10 mouse cellular contexts compared by ENCODE assay signal in genomic region chr14:32472996-32473395, GRCm38 (mm10). TPM values are rescaled to one million over a fixed set of nuclear protein-coding genes. Genes with fewer than 3 reads are reported as not detected.
DNase-seq lines count a peak whose midpoint lies in the region; ATAC-seq and TF ChIP-seq lines count a peak whose summit lies in the region.
"Had no signal": no experiment of that assay in that cellular context is flagged by ENCODE, and none has a peak within 500 bp of the region (broad histone marks: within the 10 kb centered on the region; RNA-seq: fewer than 3 reads in every experiment).

No protein-coding gene starts in this region.

- no peak overlapping the region for H3K4me3 ChIP-seq in bone marrow, adult 2 months (replicated peaks; ENCODE audit: control insufficient read depth, low read depth, low read length)
- no peak overlapping the region for H3K4me3 ChIP-seq in forebrain, embryonic 10.5 days
- no peak overlapping the region for H3K4me3 ChIP-seq in neural tube, embryonic 12.5 days
- H3K4me3 ChIP-seq: embryonic facial prominence, embryonic 13.5 days had no signal

- no peak overlapping the region for H3K4me2 ChIP-seq in neural tube, embryonic 12.5 days (replicated peaks)
- H3K4me2 ChIP-seq: embryonic facial prominence, embryonic 13.5 days had no signal

- 9% methylated on average over 4 of the region's 4 CpGs for WGBS in bone marrow, adult 2 months
- WGBS in forebrain, embryonic 10.5 days: 11% methylated on average over 4 of the region's 4 CpGs
- WGBS in neural tube, embryonic 12.5 days: 12% methylated on average over 4 of the region's 4 CpGs

- intact Hi-C loops in left cerebral cortex, postnatal 36 days (cut with DNase I): loop anchor here (5.0 kb wide), 1 partner anchor 161 kb away; no protein-coding TSS in a partner anchor

- H3K4me1 ChIP-seq in bone marrow, adult 2 months (ENCODE audit: control insufficient read depth, insufficient read depth, low read length): no peaks in the 10 kb centered on the region
- H3K4me1 ChIP-seq in forebrain, embryonic 10.5 days: no peaks in the 10 kb centered on the region
- 0 out of 2 replicates have a peak, but pooled peaks cover 7% of the 10 kb centered on the region for H3K4me1 ChIP-seq in neural tube, embryonic 12.5 days
- H3K4me1 ChIP-seq: embryonic facial prominence, embryonic 13.5 days had no signal

- peak; percentile 50; the same call in 1 of the 2 replicates for ATAC-seq in neural tube, embryonic 12.5 days (ENCODE audit: low FRiP score, low read depth)
- no peak for ATAC-seq in monocyte, adult 5-6 weeks (replicated peaks; ENCODE audit: insufficient number of reproducible peaks, low FRiP score, low TSS enrichment, poor library complexity, severe bottlenecking)

- peak; percentile 53; the same call in 1 of the 2 replicates for TF ChIP-seq CTCF in bone marrow, adult 2 months (IDR thresholded peaks at IDR 0.05; ENCODE audit: control insufficient read depth, insufficient read depth, low read length)

- H3K36me3 ChIP-seq in forebrain, embryonic 10.5 days (replicated peaks): no peaks in the 10 kb centered on the region
- H3K36me3 ChIP-seq in neural tube, embryonic 12.5 days: no peaks in the 10 kb centered on the region
- H3K36me3 ChIP-seq: embryonic facial prominence, embryonic 13.5 days had no signal

- DNase-seq in ovary, postnatal 36 days (ENCODE audit: low spot score): peak; percentile 29
- no peak for DNase-seq in ovary, postnatal 10 days (ENCODE audit: low spot score)
- DNase-seq in forebrain, embryonic 10.5 days (ENCODE audit: extremely low spot score, low spot score): peak; percentile 33
- peak; percentile 47 for DNase-seq in induced T-regulatory cell, adult 2 months (ENCODE audit: low read depth)
- peak; percentile 42 to 59 for DNase-seq in left cerebral cortex, postnatal 36 days (ENCODE audit: low spot score in 2 of 2)

- no peaks in the 10 kb centered on the region for H3K9me3 ChIP-seq in forebrain, embryonic 10.5 days
- no peaks in the 10 kb centered on the region for H3K9me3 ChIP-seq in neural tube, embryonic 12.5 days
- H3K9me3 ChIP-seq: embryonic facial prominence, embryonic 13.5 days had no signal

- no peak overlapping the region for H3K27ac ChIP-seq in bone marrow, adult 2 months (ENCODE audit: control insufficient read depth, insufficient read depth, low read depth, low read length, poor library complexity)
- H3K27ac ChIP-seq in forebrain, embryonic 10.5 days: no peak overlapping the region
- no peak overlapping the region for H3K27ac ChIP-seq in neural tube, embryonic 12.5 days
- H3K27ac ChIP-seq: embryonic facial prominence, embryonic 13.5 days had no signal

- H3K27me3 ChIP-seq in forebrain, embryonic 10.5 days (ENCODE audit: poor library complexity, severe bottlenecking): peaks cover 10% of the 10 kb centered on the region
- 0 out of 2 replicates have a peak, but pooled peaks cover 7% of the 10 kb centered on the region for H3K27me3 ChIP-seq in neural tube, embryonic 12.5 days (replicated peaks)

- no peak overlapping the region for H3K9ac ChIP-seq in neural tube, embryonic 12.5 days
- H3K9ac ChIP-seq: embryonic facial prominence, embryonic 13.5 days had no signal

- no peak for TF ChIP-seq POLR2A in bone marrow, adult 2 months (IDR thresholded peaks at IDR 0.05; ENCODE audit: borderline replicate concordance, control insufficient read depth, low read depth, low read length)

RNA-seq across cellular contexts. Expression of gene Chat, which starts 7.2 kb away (rescaled TPM):
- not detected in 2 replicates for polyA plus RNA-seq in bone marrow, adult 2 months (2011; ENCODE audit: insufficient read depth, insufficient read length, low replicate concordance, missing spikeins)
- polyA plus RNA-seq in forebrain, embryonic 10.5 days (2016; fragmentation: Nextera tagmentation; extraction: Ambion mirVana): not detected in 2 replicates
- 1 to 10 TPM in 1 of 2 experiments, under 1 TPM in 1; 0.81 to 2.3 TPM for total RNA-seq in left cerebral cortex, postnatal 36 days (2021)
- polyA plus RNA-seq in neural tube, embryonic 12.5 days (2016; fragmentation: Nextera tagmentation; extraction: Ambion mirVana): 4.4 and 5.6 TPM in 2 replicates
- total RNA-seq in monocyte, adult 5-6 weeks (2017): not detected in 3 replicates
- total RNA-seq: neutrophil, adult 5-6 weeks had no signal

RNA-seq across cellular contexts. Expression of gene Slc18a3, which starts 8.3 kb away (rescaled TPM):
- not detected in 2 replicates for polyA plus RNA-seq in bone marrow, adult 2 months (2011; ENCODE audit: insufficient read depth, insufficient read length, low replicate concordance, missing spikeins)
- polyA plus RNA-seq in forebrain, embryonic 10.5 days (2016; fragmentation: Nextera tagmentation; extraction: Ambion mirVana): 0.09 and 0.10 TPM in 2 replicates
- 1 to 10 TPM; 1.1 to 1.8 TPM for total RNA-seq in left cerebral cortex, postnatal 36 days (2021)
- 30.0 and 33.1 TPM in 2 replicates for polyA plus RNA-seq in neural tube, embryonic 12.5 days (2016; fragmentation: Nextera tagmentation; extraction: Ambion mirVana)
- not detected in 3 replicates for total RNA-seq in monocyte, adult 5-6 weeks (2017)
- total RNA-seq: neutrophil, adult 5-6 weeks had no signal

RNA-seq across cellular contexts. Expression of gene Ercc6, which starts 40.3 kb away (rescaled TPM):
- polyA plus RNA-seq in bone marrow, adult 2 months (2011; ENCODE audit: insufficient read depth, insufficient read length, low replicate concordance, missing spikeins): 5.5 and 6.9 TPM in 2 replicates
- polyA plus RNA-seq in forebrain, embryonic 10.5 days (2016; fragmentation: Nextera tagmentation; extraction: Ambion mirVana): 28.9 TPM in 2 replicates
- total RNA-seq in left cerebral cortex, postnatal 36 days (2021): 10 to 100 TPM; 16.6 to 24.4 TPM
- polyA plus RNA-seq in neural tube, embryonic 12.5 days (2016; fragmentation: Nextera tagmentation; extraction: Ambion mirVana): 30.5 and 31.9 TPM in 2 replicates
- total RNA-seq in monocyte, adult 5-6 weeks (2017): 18.7 to 28.1 TPM (median 23.0 TPM) in 3 replicates

Comparison
In these comparisons a context has a peak if more than half of its experiments do, and no peak if none do; other contexts are left out.
1. RNA of gene Slc18a3, which starts 8.3 kb away (polyA plus RNA-seq): 30.0 to 33.1 TPM in neural tube, embryonic 12.5 days; not detected in bone marrow, adult 2 months and 0.09 to 0.10 TPM in forebrain, embryonic 10.5 days; every median in the first group is over 10 times any median in the second.